Mouse (Mus musculus): Measurements from ENCODE around the gene Galnt16.

GRCm38 (mm10) chr12:80538311-80538710 lies 20.2 kb downstream of the Galnt16 start:
- no peak for TF ChIP-seq POLR2A (IDR thresholded peaks at IDR 0.05; ENCODE audit: control insufficient read depth, extremely low read depth, insufficient read depth, low read length, poor library complexity)
- no peak for TF ChIP-seq CTCF (IDR thresholded peaks at IDR 0.05; ENCODE audit: borderline replicate concordance, control insufficient read depth, extremely low read depth, insufficient read depth, low read length, poor library complexity)

Data from thymus, adult 2 months (tissue).